Comparison of ENCODE assay signal across 16 mouse cellular contexts in genomic region chr12:28880471-28880870, GRCm38 (mm10).
DNase-seq lines count a peak whose midpoint lies in the region; ATAC-seq lines count a peak whose summit lies in the region.
"Had no signal": no experiment of that assay in that cellular context is flagged by ENCODE, and none has a peak within 500 bp of the region (broad histone marks: within the 10 kb centered on the region; RNA-seq: fewer than 3 reads in every experiment).

No protein-coding gene starts in this region.

- H3K9me3 ChIP-seq in kidney, embryonic 16.5 days (ENCODE audit: low read length): no peaks in the 10 kb centered on the region
- no peaks in the 10 kb centered on the region for H3K9me3 ChIP-seq in hindbrain, embryonic 12.5 days (replicated peaks)
- H3K9me3 ChIP-seq in midbrain, embryonic 13.5 days: no peaks in the 10 kb centered on the region

- H3K4me3 ChIP-seq in kidney, embryonic 16.5 days (ENCODE audit: low read length): no peak overlapping the region
- no peak overlapping the region for H3K4me3 ChIP-seq in hindbrain, embryonic 12.5 days
- no peak overlapping the region for H3K4me3 ChIP-seq in midbrain, embryonic 13.5 days (replicated peaks)

- H3K9ac ChIP-seq in kidney, embryonic 16.5 days (replicated peaks; ENCODE audit: low read length): no peak overlapping the region
- no peak overlapping the region for H3K9ac ChIP-seq in hindbrain, embryonic 12.5 days
- H3K9ac ChIP-seq in midbrain, embryonic 13.5 days (replicated peaks): no peak overlapping the region

- 0 out of 2 replicates have a peak, but pooled peaks have one; percentile 23 for ATAC-seq in kidney, embryonic 16.5 days (ENCODE audit: low FRiP score, low TSS enrichment)
- peak; percentile 32; the same call in 1 of the 2 replicates for ATAC-seq in hindbrain, embryonic 12.5 days (ENCODE audit: low FRiP score)
- ATAC-seq in midbrain, embryonic 13.5 days: peak; percentile 73

- H3K27me3 ChIP-seq in kidney, embryonic 16.5 days (ENCODE audit: insufficient read depth, low read length): no peaks in the 10 kb centered on the region
- H3K27me3 ChIP-seq in hindbrain, embryonic 12.5 days: no peaks in the 10 kb centered on the region
- H3K27me3 ChIP-seq in midbrain, embryonic 13.5 days: no peaks in the 10 kb centered on the region
- H3K27me3 ChIP-seq: CH12.LX had no signal

- no peak for DNase-seq in kidney, adult 9 months
- peak; percentile 18 for DNase-seq in yolk sac, embryonic 10.5 days (ENCODE audit: low spot score)
- DNase-seq in layer of hippocampus, postnatal 14 days (ENCODE audit: low spot score in 2 of 2): no peak
- DNase-seq in ovary, adult 18-20 months (ENCODE audit: low spot score): no peak
- DNase-seq in ovary, postnatal 10 days (ENCODE audit: low spot score): no peak
- DNase-seq: adrenal gland, postnatal 10 days; cerebellum, adult 8-10 months; embryo, embryonic 11 days; kidney, adult 8-10 months; lung, postnatal 14 days; right cerebral cortex, postnatal 14 days; thymus, adult 18-20 months had no signal

- H3K4me1 ChIP-seq in kidney, embryonic 16.5 days (ENCODE audit: insufficient read depth, low read length): no peaks in the 10 kb centered on the region
- H3K4me1 ChIP-seq in hindbrain, embryonic 12.5 days: peaks cover 19% of the 10 kb centered on the region
- H3K4me1 ChIP-seq in midbrain, embryonic 13.5 days (replicated peaks): peaks cover 34% of the 10 kb centered on the region

- no peaks in the 10 kb centered on the region for H3K36me3 ChIP-seq in kidney, embryonic 16.5 days (ENCODE audit: insufficient read depth, low read length)
- no peaks in the 10 kb centered on the region for H3K36me3 ChIP-seq in hindbrain, embryonic 12.5 days
- H3K36me3 ChIP-seq in midbrain, embryonic 13.5 days: peaks cover 7% of the 10 kb centered on the region; the same call in 1 of the 2 replicates

- no peak overlapping the region for H3K4me2 ChIP-seq in kidney, embryonic 16.5 days (replicated peaks; ENCODE audit: low read depth, low read length)
- no peak overlapping the region for H3K4me2 ChIP-seq in hindbrain, embryonic 12.5 days (replicated peaks)
- no peak overlapping the region for H3K4me2 ChIP-seq in midbrain, embryonic 13.5 days (replicated peaks)

- no peak overlapping the region for H3K27ac ChIP-seq in kidney, embryonic 16.5 days (ENCODE audit: low read length)
- peak overlapping the region; percentile 74 for H3K27ac ChIP-seq in hindbrain, embryonic 12.5 days
- peak overlapping the region; percentile 85 for H3K27ac ChIP-seq in midbrain, embryonic 13.5 days

Comparison
In these comparisons a context has a peak if more than half of its experiments do, and no peak if none do; other contexts are left out.
1. ATAC-seq: peak in every context shown above with its lines; median percentile 73 in midbrain, embryonic 13.5 days; 32 in hindbrain, embryonic 12.5 days; 23 in kidney, embryonic 16.5 days.